Mouse (Mus musculus) frontal cortex, postnatal 14 days (tissue): ENCODE data around the gene Tfap2d.

Experiments
- DNase-seq, 2 experiments: peaks; one replicate each; pipeline ENCODE4 v3.0.0; 2022; ENCODE audit warnings: low spot score in 2 of 2

Gene Tfap2d

GRCm38 (mm10) chr1:19210215-19211032, 107.6 kb downstream of the Tfap2d start:
- no peak for DNase-seq

GRCm38 (mm10) chr1:19211033-19211405, 108.2 kb downstream of the Tfap2d start:
- no peak for DNase-seq

- no peak for DNase-seq
These were observed 108.8 kb downstream of the Tfap2d start for GRCm38 (mm10) chr1:19211546-19212154.

- no peak for DNase-seq
These were observed 109.9 kb downstream of the Tfap2d start for GRCm38 (mm10) chr1:19212691-19213090.

- no peak for DNase-seq
These were observed 110.3 kb downstream of the Tfap2d start for GRCm38 (mm10) chr1:19213171-19213570.

GRCm38 (mm10) chr1:19213851-19214395, 111.1 kb downstream of the Tfap2d start:
- no peak for DNase-seq
